Mouse (Mus musculus): ENCODE measurements at regions not wholly inside any gene's neighbourhood (a gene's known extent, or its start where the extent isn't known, plus 50 kb on each side); places are given as distances from the start of the nearest gene placed in this dataset.
"Not testable (repeated sequence)": the region's sequence is repeated elsewhere in the genome, so short reads cannot be mapped to it uniquely, and the experiment has no call there.

- no peak for DNase-seq (ENCODE audit: low read depth, low spot score)
Observed at GRCm38 (mm10) chr15:3171774-3172173, 96.6 kb upstream of the Selenop start.

- no peak for DNase-seq (ENCODE audit: low read depth, low spot score)
Observed at GRCm38 (mm10) chr15:3174072-3174471, 94.3 kb upstream of the Selenop start.

DNA sequence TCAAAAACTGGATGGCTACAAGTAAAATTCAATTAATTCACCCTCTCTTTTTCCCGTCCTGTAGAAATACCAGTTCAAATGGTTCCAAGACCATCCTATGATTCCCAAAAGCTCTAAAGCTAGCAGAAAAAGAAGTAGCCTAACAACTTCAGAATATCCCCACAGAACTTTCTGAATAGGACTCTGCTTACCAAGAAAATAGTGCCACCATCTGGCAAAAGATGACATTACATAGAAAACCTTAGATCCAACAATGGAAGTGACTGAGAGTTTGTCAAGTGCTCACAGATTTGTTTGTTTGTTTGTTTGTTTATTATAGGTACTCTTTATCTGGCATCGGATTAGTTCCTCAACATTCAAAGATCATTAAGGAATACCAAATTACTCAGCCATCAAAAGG is 93.5 kb upstream of the Selenop start:
- peak; percentile 25 for DNase-seq (ENCODE audit: low read depth, low spot score)

DNA sequence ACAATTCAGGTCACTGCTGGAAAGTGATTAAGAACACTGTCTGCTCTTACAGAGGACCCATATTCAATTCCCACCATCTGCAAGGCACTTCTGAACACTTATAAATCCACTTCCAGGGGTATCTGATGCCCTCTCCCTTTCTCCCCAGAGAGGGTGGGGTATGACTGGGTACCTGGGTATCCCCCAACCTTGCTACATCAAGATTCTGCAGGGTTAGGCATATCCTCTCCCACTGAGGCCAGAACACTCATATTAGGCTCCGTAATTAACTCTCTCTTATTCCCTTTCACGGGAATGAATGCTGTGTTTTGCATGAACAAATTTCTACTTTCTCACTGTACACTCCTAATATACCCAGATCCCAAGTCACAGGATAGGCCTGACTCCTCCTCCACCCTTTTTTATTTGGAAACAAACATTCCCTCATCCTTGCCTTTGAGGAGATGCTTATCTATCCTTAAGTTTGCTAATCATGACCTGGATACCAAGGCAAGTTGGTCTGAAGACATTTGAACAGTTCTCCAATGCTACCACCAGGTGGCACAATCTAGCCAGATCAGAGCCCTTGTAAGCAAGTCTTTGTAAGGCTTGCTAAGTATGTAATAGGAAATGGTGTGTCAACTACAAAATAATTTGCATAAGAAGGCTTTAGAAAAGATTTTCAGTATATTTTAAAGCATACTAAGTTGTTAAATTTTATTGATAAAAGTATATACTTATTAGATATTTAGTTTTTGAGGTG is 66.3 kb upstream of the Selenop start:
- peak; percentile 70 for DNase-seq (ENCODE audit: low read depth, low spot score)

DNA sequence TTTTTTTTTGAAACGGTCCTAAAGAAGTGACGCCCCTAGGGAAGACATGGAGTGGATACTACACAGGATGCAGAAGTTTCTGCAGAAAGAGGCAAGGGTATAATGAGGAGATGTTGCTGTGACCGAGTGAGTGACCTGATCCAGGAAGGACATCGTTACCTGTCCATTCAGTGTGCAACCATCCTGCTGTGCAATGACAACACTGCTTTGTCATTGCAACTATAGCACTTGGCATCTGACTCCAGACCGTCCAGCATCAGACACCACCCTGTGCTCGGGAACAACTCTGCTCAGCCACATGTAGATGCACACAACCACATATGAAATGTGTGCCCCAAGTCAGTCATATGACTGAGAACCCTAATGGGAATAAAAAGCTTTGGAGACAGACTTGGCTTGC is 62.8 kb upstream of the Selenop start:
- no peak for DNase-seq (ENCODE audit: low read depth, low spot score)

DNA sequence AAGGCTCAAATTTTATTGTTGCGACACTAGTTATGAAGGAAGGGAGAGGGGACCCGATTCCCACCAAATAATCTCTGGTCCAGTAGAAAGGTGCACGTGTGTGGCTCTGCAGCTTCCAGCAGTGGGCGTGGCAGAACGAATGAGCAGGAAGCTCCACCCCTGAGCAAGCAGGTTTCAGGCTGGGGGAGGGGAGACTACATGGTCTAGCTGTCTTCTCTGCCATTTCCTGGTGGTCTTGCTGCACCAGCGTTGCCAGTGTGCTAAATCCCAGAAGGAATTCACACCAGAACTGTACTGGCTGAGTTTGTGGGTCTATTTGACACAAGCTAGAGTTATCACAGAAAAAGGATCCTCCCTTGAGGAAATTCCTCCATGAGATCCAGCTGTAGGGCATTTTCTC is 62.3 kb upstream of the Selenop start:
- DNase-seq (ENCODE audit: low read depth, low spot score) = not testable (repeated sequence)

GRCm38 (mm10) chr15:3213721-3214120 is 54.6 kb upstream of the Selenop start:
- DNase-seq (ENCODE audit: low read depth, low spot score) = peak; percentile 68

GRCm38 (mm10) chr15:3215201-3215600 is 53.1 kb upstream of the Selenop start:
- no peak for DNase-seq (ENCODE audit: low read depth, low spot score)

Measured in forelimb bud, embryonic 11.5 days (tissue).